Mouse (Mus musculus) ES-Bruce4 (cell line): Measurements from ENCODE around the gene Dnah14.

Experiments used
- CTCF ChIP-seq: IDR thresholded peaks from one replicate; pipeline ENCODE4 v1.8.1; 2011; ENCODE audit warnings: low read depth, low read length
- EP300 ChIP-seq: IDR thresholded peaks from 2 replicates; pipeline ENCODE4 v1.6.1; 2011; ENCODE audit warnings: low read depth, low read length; ENCODE audit not compliant: insufficient read depth
- POLR2A ChIP-seq: IDR thresholded peaks from one replicate; pipeline ENCODE4 v1.8.1; 2011; ENCODE audit warnings: low read length; ENCODE audit not compliant: insufficient read depth

- TF ChIP-seq CTCF: no peak
- TF ChIP-seq POLR2A: no peak
- TF ChIP-seq EP300: no peak
These were observed 55.0 kb downstream of the Dnah14 start for GRCm38 (mm10) chr1:181631371-181631770.
